Mouse (Mus musculus) ES-E14 (cell line): ENCODE measurements at regions not wholly inside any gene's neighbourhood (a gene's known extent, or its start where the extent isn't known, plus 50 kb on each side); places are given as distances from the start of the nearest gene placed in this dataset.

Experiments
- HCFC1 ChIP-seq: IDR thresholded peaks from 2 replicates; pipeline ENCODE4 v1.6.1; 2012; ENCODE audit warnings: low read length, inconsistent platforms, borderline replicate concordance; ENCODE audit not compliant: insufficient read depth
- MAFK ChIP-seq: IDR thresholded peaks from 2 replicates; pipeline ENCODE4 v1.6.1; 2014; ENCODE audit warnings: mild to moderate bottlenecking, low read depth, low read length, inconsistent platforms; ENCODE audit not compliant: insufficient read depth
- ZC3H11A ChIP-seq: IDR thresholded peaks from 2 replicates; pipeline ENCODE4 v1.6.1; 2012; ENCODE audit warnings: low read depth, mild to moderate bottlenecking, inconsistent platforms, low read length, borderline replicate concordance
- ZNF384 ChIP-seq: IDR thresholded peaks from 2 replicates; pipeline ENCODE4 v1.6.1; 2012; ENCODE audit warnings: low read depth, low read length, inconsistent platforms

GRCm38 (mm10) chr1:194019282-194019681, 598.7 kb upstream of the Plxna2 start:
- TF ChIP-seq MAFK (no peak), HCFC1 (no peak), ZNF384 (no peak), ZC3H11A (no peak)
